Mouse (Mus musculus) lung, postnatal 0 days (tissue): ENCODE measurements around the gene Slc15a3.

Source experiments
- CTCF ChIP-seq: IDR thresholded peaks from 2 replicates; pipeline ENCODE4 v1.5.1; 2016; ENCODE audit warnings: antibody characterized with exemption, mild to moderate bottlenecking
- EP300 ChIP-seq: IDR thresholded peaks from 2 replicates; pipeline ENCODE4 v1.6.1; 2016; ENCODE audit warnings: antibody characterized with exemption, mild to moderate bottlenecking, control low read depth

DNA sequence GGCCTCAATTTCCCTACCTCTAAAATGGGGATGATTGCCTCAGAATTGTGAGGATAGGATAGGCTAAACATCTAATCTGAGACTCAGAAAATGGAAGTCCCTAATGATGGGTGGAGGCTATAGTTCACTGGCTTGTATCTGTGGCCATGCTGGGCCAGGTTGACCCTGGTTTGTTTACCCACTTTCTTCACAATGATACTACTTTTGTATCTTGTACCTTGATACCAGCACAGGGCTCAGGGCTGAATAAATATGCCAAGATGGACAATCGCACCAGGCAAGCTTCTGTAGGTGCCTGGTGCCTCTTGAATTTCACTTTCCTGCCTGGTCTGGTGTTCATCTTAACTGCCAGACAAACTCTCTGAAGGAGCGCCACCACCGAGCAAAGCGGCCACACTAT is 17.0 kb upstream of the Slc15a3 start:
- TF ChIP-seq CTCF (no peak), EP300 (no peak)
